Mouse (Mus musculus) cortical plate, adult 2 months (tissue): ENCODE results near the gene Gm44805.

Experiments used
- CTCF ChIP-seq: fragments of 200-500 bp; IDR thresholded peaks from 2 replicates; pipeline ENCODE4 v1.5.1; 2011; ENCODE audit warnings: mild to moderate bottlenecking, control low read depth, low read length; ENCODE audit not compliant: insufficient read depth; ENCODE audit errors: extremely low read depth
- POLR2A ChIP-seq: fragments of 200-500 bp; IDR thresholded peaks from 2 replicates; pipeline ENCODE4 v1.6.1; 2011; ENCODE audit warnings: mild to moderate bottlenecking, low read length, control low read depth; ENCODE audit not compliant: insufficient read depth; ENCODE audit errors: extremely low read depth

DNA sequence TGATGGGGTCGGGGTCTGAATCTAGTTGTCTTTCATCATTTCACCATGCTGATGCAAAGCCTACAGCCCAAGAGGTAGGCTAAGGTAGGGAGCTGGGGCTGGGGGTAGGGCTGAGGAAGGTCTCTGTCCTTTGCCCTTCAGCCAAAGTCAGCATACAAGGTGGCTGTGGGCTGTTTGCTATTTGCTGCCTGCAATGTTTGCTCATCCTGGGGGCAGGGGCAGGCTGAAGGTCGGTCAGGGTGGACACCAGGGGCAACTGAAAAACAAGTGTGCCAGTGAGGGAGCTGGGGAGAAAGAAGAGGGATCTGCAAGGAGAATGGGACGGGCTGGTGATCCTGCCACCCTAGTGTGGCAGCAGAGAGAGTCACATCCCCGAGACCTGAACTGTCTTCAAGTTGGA, 4.2 kb upstream of the Gm44805 start:
- TF ChIP-seq POLR2A (no peak), CTCF (no peak)
